Mouse (Mus musculus) layer of hippocampus, adult 8-10 months (tissue): Measurements from ENCODE around the gene Rep15. TPM values are rescaled to one million over a fixed set of nuclear protein-coding genes. Genes with fewer than 3 reads are reported as not detected.
A peak's percentile ranks its signal among the peaks of the same experiment; 100 is the strongest.

Experiments used
- DNase-seq, 2 experiments: peaks; one replicate each; pipeline ENCODE4 v3.0.0; 2022; ENCODE audit warnings: low spot score in 2 of 2
- total RNA-seq, 4 experiments: library from RNA; stranded (reverse); gene quantifications; 2 replicates each; pipeline ENCODE4 v1.2.4; 2022

Gene Rep15
- total RNA-seq, 4 experiments from 2014 or later, result 0.91 to 2.2 (median 1.4) TPM

DNA sequence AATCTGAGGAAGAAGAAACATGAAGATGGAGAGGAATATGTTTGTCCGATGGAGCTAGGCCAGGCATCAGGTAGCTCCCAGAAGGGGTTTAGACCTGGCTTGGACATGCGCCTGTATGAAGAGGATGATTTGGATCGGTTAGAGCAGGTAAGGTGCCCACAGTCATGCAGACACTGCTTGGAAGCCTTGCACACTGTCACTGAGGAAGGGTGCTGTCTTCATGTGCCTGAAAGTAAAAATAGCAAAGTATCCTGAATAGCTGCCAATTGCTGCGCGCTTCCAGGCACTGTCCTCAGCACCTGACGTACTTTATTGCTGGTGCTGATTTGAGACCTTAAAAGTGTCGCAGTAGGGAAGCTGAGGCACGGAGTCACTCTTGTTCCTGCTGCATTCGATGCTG lies 2.8 kb upstream of the Rep15 start:
- no peak for DNase-seq

DNA sequence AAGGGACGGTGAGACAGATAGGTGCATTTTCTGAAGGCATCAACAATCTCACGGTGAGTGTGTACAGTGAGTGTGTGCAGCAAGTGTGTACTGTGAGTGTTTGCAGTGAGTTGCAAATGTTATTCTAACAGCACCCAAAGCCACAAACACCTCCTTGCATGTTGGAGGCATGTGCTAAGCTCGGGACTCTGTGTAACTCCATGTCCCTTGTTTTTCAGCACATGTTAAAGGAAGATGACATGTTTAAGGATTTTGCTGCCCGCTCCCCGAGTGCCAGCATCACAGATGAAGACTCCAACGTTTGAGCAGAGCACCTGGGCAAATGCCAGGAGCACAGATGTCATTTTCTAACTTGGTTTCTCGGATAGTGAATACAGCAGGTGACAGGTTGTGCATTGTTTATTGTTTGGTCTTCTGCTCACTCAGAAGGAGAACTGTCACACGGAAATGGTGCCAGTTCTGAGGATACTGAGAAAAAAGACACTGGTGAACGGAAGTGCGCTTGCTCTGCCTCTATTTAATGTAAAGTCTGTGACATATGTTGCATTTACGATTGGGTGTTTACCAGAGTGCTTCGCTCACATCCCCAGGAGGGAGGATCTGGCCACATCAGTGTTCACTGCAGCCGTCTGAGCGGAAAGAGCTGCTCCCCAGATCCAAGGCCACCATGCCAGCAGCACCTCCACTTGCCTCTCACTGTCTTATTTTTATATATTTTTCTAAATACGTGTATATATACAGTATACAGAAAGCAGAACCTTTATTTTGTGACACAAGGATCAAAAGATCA lies 2.1 kb upstream of the Rep15 start:
- DNase-seq, result no peak

- peak; percentile 79 to 80 for DNase-seq
Observed at GRCm38 (mm10) chr6:147042291-147043290, 10.2 kb downstream of the Rep15 start, which contains the start of gene Mrps35. TSS of gene Mrps35 (plus strand) at chr6:147042764.

- DNase-seq, result no peak
Observed at GRCm38 (mm10) chr6:147043633-147044032, 11.2 kb downstream of the Rep15 start.

DNA sequence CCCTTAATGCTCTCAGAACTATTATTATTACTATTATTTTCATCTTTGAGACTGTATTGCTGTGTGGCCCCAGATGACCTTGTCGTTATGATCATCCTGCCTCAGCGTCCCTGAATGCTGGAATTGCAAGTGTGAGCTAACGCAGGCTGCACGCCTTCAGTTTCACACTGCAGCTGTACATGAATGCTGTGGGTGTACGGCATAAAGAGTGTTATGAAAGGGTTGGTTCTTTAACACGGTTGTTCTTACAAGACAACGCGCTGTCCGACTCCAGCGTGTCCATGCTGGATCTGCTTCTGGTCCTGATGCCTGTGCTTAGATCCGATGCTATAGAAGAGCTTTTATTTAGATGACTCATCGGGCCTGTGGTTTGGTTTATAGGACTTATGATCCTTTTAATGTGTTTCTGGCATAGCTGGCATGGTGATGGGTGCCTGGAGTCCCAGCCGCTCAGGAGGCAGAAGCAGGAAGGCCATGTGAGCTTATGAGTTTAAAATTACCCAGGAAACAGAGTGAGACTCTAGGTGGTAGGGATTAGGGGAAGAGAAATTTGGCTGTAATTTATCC lies 16.9 kb downstream of the Rep15 start:
- no peak for DNase-seq

GRCm38 (mm10) chr6:147051666-147052065 lies 19.3 kb downstream of the Rep15 start:
- no peak for DNase-seq

- DNase-seq, result no peak
Observed at GRCm38 (mm10) chr6:147052440-147052839, 20.1 kb downstream of the Rep15 start.

GRCm38 (mm10) chr6:147053785-147054646 lies 21.6 kb downstream of the Rep15 start:
- DNase-seq, result no peak

DNA sequence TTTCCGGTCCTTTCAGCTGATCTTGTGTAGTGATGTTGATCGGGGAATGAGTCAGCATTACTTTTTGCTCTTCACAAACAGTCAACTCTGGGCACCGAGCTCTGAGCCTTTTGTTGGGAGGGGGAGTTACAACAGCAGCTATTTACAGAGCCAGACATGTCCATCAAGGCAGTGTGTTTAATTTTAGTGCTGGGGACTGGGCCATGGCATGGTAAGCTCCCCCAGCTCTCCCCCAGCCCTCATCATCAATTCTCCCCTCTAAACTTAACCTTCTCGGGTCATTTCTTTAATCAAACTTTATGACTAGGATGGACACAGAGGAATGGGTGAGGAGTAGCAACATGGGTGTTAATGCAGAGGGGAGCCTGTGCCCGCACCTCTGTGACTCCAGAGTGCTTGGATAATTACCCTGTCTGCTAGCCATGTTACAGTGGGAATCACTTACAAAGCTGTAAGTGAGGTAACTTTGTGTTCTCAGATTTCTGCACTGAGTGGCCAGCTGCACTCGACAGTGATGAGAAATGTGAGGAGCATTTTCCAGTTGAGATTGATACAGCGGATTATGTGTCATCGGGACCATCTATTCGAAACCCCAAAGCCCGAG lies 23.1 kb downstream of the Rep15 start:
- DNase-seq, result no peak

DNA sequence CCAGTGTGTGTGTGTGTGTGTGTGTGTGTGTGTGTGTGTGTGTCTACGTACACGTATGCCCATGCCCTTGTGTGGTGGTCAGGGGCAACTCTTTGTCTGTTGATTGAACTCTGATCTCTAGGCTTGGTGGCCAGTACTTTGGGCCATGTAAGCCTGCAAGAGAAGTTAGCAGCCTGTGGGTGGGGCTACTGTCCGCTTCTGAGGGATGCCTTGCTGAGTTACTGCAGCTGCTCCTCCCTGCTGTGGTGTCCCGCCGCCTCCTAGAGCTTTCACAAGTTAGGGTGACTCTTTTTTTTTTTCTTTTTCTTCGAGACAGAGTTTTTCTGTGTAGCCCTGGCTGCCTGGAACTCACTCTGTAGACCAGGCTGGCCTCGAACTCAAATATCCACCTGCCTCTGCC lies 26.9 kb downstream of the Rep15 start:
- no peak for DNase-seq

- no peak for DNase-seq
Observed at GRCm38 (mm10) chr6:147061630-147062029, 29.2 kb downstream of the Rep15 start.

- DNase-seq, result no peak
Observed at GRCm38 (mm10) chr6:147062034-147062433, 29.6 kb downstream of the Rep15 start.

DNA sequence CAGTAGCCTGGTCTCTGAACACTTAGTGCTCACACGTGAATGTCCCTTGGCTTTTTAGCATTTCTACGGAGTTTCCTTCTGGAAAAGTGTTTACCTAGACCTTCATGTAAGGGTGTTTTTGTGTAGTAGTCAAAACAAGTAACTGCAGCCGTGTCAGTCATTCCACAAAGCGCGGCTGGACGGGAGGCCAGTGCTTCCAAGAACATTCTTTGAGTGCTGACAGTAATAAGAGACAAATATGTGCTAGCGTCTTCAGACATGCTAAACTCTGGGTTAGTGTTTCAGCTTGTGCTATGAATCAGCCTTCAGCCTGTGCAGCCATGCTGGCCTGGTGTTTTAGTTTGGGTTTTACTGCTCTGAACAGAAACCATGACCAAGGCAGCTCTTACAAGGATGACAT lies 30.3 kb downstream of the Rep15 start:
- DNase-seq, result no peak

- DNase-seq, result no peak
Observed at GRCm38 (mm10) chr6:147064226-147064943, 32.0 kb downstream of the Rep15 start.

DNA sequence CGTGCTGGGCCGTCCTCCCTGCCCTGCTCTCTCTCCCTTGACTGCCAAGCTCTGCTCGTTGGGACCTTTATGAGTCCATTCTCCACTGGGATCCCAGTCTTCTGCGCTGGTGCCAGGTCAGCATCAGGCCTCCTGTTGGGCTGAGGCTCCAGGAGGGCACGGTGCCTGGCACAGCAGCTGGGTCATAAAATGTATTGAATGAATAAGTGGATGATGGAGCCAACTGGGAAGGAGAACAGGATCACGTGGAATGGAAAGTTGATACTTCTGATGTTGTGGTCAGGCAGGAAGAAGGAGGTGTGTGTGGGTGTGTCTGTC lies 32.5 kb downstream of the Rep15 start:
- no peak for DNase-seq

DNA sequence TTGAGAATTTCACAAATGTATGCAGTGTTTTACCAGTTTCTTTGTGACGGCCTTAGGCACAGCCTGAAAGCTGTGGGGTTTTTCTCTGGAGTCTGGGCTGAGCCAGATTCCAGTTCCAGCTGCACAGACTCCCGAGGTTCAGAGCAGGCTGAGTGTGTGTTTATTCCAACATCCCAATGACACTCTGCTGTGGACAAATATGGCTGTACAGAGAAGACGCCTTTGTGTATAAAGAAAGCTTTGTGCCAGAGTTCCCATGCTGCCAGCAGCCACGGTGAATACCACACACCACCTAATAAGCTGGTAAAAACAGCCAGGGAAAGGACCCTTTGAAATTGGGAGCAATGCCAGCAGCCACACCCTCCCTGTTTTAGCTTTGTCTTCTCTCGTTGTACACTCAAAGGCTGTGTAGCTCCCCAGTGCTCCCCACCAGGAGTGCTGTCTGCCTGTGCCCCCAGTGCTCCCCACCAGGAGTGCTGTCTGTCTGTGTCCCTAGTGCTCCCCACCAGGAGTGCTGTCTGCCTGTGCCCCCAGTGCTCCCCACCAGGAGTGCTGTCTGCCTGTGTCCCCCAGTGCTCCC lies 43.5 kb downstream of the Rep15 start:
- DNase-seq, result no peak

DNA sequence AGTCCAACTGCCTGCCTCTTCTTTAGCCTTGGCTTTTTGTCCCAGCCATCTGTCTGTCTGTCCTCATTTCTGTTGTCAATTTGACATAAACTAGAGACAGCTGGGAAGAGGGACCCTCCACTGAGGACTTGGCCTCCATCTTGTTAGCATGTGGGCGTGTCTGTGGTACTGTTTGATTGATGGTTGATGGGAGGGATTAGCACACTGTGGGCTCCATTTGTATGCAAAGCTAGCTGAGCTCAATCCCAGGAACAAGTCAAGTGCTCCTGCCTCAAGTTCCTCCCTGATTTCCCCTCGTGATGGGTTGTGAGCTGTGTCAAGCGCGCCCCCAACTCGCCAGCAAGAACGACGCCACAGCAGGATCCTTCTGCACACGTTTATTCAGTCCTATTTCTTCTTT lies 44.5 kb downstream of the Rep15 start:
- DNase-seq, result no peak

DNA sequence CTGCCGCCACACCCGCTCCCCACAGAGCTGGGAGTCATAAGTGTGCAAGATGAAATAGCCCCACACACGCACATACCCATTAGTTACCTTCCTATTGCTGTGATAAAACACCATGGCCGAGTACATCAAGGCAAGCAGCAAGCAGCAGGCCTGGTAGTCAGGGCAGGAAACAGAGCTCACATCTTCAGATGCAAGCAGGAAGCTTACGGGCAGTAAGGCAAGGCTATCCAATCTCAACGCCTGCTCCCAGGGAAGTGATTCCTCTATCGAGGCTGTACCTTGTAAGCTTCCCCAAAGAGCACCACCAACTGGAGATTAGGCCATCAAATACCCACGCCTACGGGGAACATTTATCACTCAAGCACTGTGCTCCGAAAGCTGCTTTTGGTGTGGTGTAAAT lies 47.5 kb downstream of the Rep15 start:
- no peak for DNase-seq
